25 mouse cellular contexts compared by ENCODE assay signal in genomic region chr5:150374778-150375559, GRCm38 (mm10).
DNase-seq lines count a peak whose midpoint lies in the region; ATAC-seq lines count a peak whose summit lies in the region.
"Had no signal": no experiment of that assay in that cellular context is flagged by ENCODE, and none has a peak within 500 bp of the region (broad histone marks: within the 10 kb centered on the region; RNA-seq: fewer than 3 reads in every experiment).

No protein-coding gene starts in this region.

- H3K9me3 ChIP-seq in heart, embryonic 10.5 days, result no peaks in the 10 kb centered on the region
- H3K9me3 ChIP-seq in kidney, embryonic 16.5 days (ENCODE audit: low read length), result no peaks in the 10 kb centered on the region
- H3K9me3 ChIP-seq in hindbrain, embryonic 12.5 days (replicated peaks), result no peaks in the 10 kb centered on the region
- H3K9me3 ChIP-seq: embryonic facial prominence, embryonic 12.5 days; liver, embryonic 12.5 days had no signal

- no peak overlapping the region for H3K4me2 ChIP-seq in kidney, embryonic 16.5 days (replicated peaks; ENCODE audit: low read depth, low read length)
- no peak overlapping the region for H3K4me2 ChIP-seq in hindbrain, embryonic 12.5 days (replicated peaks)
- H3K4me2 ChIP-seq: embryonic facial prominence, embryonic 12.5 days; liver, embryonic 12.5 days had no signal

- H3K4me3 ChIP-seq in heart, embryonic 10.5 days, result no peak overlapping the region
- H3K4me3 ChIP-seq in kidney, embryonic 16.5 days (ENCODE audit: low read length), result no peak overlapping the region
- no peak overlapping the region for H3K4me3 ChIP-seq in hindbrain, embryonic 12.5 days
- H3K4me3 ChIP-seq: embryonic facial prominence, embryonic 12.5 days; heart, adult 2 months; liver, embryonic 12.5 days had no signal

- H3K36me3 ChIP-seq in heart, embryonic 10.5 days, result peaks cover 32% of the 10 kb centered on the region
- no peaks in the 10 kb centered on the region for H3K36me3 ChIP-seq in kidney, embryonic 16.5 days (ENCODE audit: insufficient read depth, low read length)
- peaks cover 6% of the 10 kb centered on the region; the same call in 1 of the 2 replicates for H3K36me3 ChIP-seq in splenic B cell, adult 2 months (ENCODE audit: control insufficient read depth, insufficient read depth, low read length, poor library complexity, severe bottlenecking)
- peaks cover 8% of the 10 kb centered on the region; the same call in 1 of the 2 replicates for H3K36me3 ChIP-seq in hindbrain, embryonic 12.5 days
- H3K36me3 ChIP-seq: embryonic facial prominence, embryonic 12.5 days; G1E; liver, embryonic 12.5 days had no signal

- H3K4me1 ChIP-seq in heart, embryonic 10.5 days, result peaks cover 31% of the 10 kb centered on the region
- no peaks in the 10 kb centered on the region for H3K4me1 ChIP-seq in kidney, embryonic 16.5 days (ENCODE audit: insufficient read depth, low read length)
- no peaks in the 10 kb centered on the region for H3K4me1 ChIP-seq in hindbrain, embryonic 12.5 days
- H3K4me1 ChIP-seq: embryonic facial prominence, embryonic 12.5 days had no signal

- no peak for DNase-seq in heart, embryonic 10.5 days (ENCODE audit: low spot score)
- no peak for DNase-seq in heart, adult 8-10 months (ENCODE audit: low spot score)
- DNase-seq in kidney, postnatal 36 days, result no peak
- DNase-seq in splenic B cell, adult 2 months (ENCODE audit: low read depth, low spot score), result peak; percentile 3
- DNase-seq in layer of hippocampus, adult 11-12 months (ENCODE audit: low spot score), result no peak
- DNase-seq: adrenal gland, adult 8-10 months; cerebellum, adult 2 months; cerebellum, postnatal 14 days; gastrocnemius, postnatal 25 days; heart, adult 2 months; kidney, adult 2 months; kidney, postnatal 25 days; left cerebral cortex, postnatal 4 days; liver, postnatal 0 days; lung, postnatal 4 days; midbrain, embryonic 14.5 days; right cerebral cortex, postnatal 25 days had no signal

- no peak for ATAC-seq in kidney, embryonic 16.5 days (ENCODE audit: low FRiP score, low TSS enrichment)
- ATAC-seq in granulocyte monocyte progenitor cell, adult 5-6 weeks (replicated peaks; ENCODE audit: poor library complexity, severe bottlenecking), result peak; percentile 95
- no peak for ATAC-seq in hindbrain, embryonic 12.5 days (ENCODE audit: low FRiP score)
- ATAC-seq: forebrain, embryonic 14.5 days; hindbrain, postnatal 0 days; liver, embryonic 12.5 days; liver, postnatal 0 days had no signal

- H3K9ac ChIP-seq in kidney, embryonic 16.5 days (replicated peaks; ENCODE audit: low read length), result no peak overlapping the region
- H3K9ac ChIP-seq in hindbrain, embryonic 12.5 days, result no peak overlapping the region
- H3K9ac ChIP-seq: embryonic facial prominence, embryonic 12.5 days; liver, embryonic 12.5 days; liver, postnatal 0 days had no signal

- 80% methylated on average over 8 of the region's 8 CpGs for WGBS in heart, embryonic 10.5 days
- 74% methylated on average over 8 of the region's 8 CpGs for WGBS in kidney, embryonic 16.5 days
- WGBS in hindbrain, embryonic 12.5 days, result 81% methylated on average over 8 of the region's 8 CpGs

- no peaks in the 10 kb centered on the region for H3K27me3 ChIP-seq in heart, embryonic 10.5 days (ENCODE audit: insufficient read depth, poor library complexity, severe bottlenecking)
- no peaks in the 10 kb centered on the region for H3K27me3 ChIP-seq in kidney, embryonic 16.5 days (ENCODE audit: insufficient read depth, low read length)
- H3K27me3 ChIP-seq in splenic B cell, adult 2 months (ENCODE audit: control insufficient read depth, insufficient read depth, low read length, poor library complexity, severe bottlenecking), result no peaks in the 10 kb centered on the region
- no peaks in the 10 kb centered on the region for H3K27me3 ChIP-seq in hindbrain, embryonic 12.5 days
- H3K27me3 ChIP-seq: embryonic facial prominence, embryonic 12.5 days; liver, embryonic 12.5 days had no signal

- H3K27ac ChIP-seq in heart, embryonic 10.5 days, result peak overlapping the region; percentile 43; the same call in 1 of the 2 replicates
- peak overlapping the region; percentile 63; the same call in 1 of the 2 replicates for H3K27ac ChIP-seq in kidney, embryonic 16.5 days (ENCODE audit: low read length)
- H3K27ac ChIP-seq in hindbrain, embryonic 12.5 days, result no peak overlapping the region
- H3K27ac ChIP-seq: embryonic facial prominence, embryonic 12.5 days; heart, adult 2 months; hindbrain, postnatal 0 days; liver, embryonic 12.5 days had no signal
